Mouse (Mus musculus) erythroblast, embryonic 14.5 days (primary cell): Measurements from ENCODE around the gene Farsa.

ENCODE experiments used
- GATA1 ChIP-seq: IDR thresholded peaks from 2 replicates; pipeline ENCODE4 v1.6.1; 2012; ENCODE audit warnings: low read length, inconsistent platforms, mixed read lengths
- TAL1 ChIP-seq: IDR thresholded peaks from 3 replicates; pipeline ENCODE4 v1.6.1; 2012; ENCODE audit warnings: low read length, inconsistent platforms, mixed read lengths

DNA sequence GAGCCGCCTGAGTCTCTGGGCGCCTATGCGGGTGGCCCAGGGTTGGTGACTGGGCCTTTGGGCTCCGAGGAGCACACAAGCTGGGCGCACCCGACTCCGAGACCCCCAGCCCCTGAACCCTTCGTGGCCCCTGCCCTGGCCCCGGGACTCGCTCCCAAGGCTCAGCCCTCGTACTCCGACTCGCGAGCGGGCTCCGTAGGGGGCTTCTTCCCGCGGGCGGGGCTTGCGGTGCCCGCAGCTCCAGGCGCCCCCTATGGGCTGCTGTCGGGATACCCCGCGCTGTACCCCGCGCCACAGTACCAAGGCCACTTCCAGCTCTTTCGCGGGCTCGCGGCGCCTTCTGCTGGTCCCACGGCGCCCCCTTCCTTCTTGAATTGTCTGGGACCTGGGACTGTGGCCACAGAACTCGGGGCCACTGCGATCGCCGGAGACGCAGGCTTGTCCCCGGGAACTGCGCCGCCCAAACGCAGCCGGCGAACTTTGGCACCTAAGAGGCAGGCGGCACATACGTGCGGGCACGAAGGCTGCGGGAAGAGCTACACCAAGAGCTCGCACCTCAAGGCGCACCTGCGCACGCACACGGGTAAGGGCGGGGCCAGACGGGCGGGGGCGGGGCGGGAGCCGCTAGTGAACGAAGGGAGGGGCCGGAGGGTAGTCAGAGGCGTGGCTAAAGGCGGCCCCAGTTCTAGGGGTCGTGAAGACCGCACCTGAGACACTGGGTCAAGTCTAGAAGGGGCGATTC, 46.3 kb downstream of the Farsa start:
- no peak for TF ChIP-seq GATA1
- TF ChIP-seq TAL1, result no peak
